Mouse (Mus musculus) kidney, adult 2 months (tissue): Measurements from ENCODE around the gene Gnpda2. TPM values are rescaled to one million over a fixed set of nuclear protein-coding genes. Genes with fewer than 3 reads are reported as not detected.

Experiments used
- DNase-seq: peaks from one replicate; pipeline ENCODE4 v3.0.0; 2021
- H3K27ac ChIP-seq: fragments of 200-500 bp; 2 replicates; pipeline ENCODE4 v1.5.1; 2012; ENCODE audit warnings: low read depth, low read length, control low read depth, inconsistent platforms; ENCODE audit not compliant: insufficient read depth
- H3K27me3 ChIP-seq: fragments of 200-500 bp; replicated peaks from 2 replicates; pipeline ENCODE4 v1.6.1; 2012; ENCODE audit warnings: mild to moderate bottlenecking, moderate library complexity, low read length, inconsistent platforms; ENCODE audit not compliant: control insufficient read depth, insufficient read depth
- H3K36me3 ChIP-seq: fragments of 200-500 bp; 2 replicates; pipeline ENCODE4 v1.6.1; 2012; ENCODE audit warnings: mild to moderate bottlenecking, moderate library complexity, low read length, inconsistent platforms; ENCODE audit not compliant: control insufficient read depth, insufficient read depth
- H3K4me1 ChIP-seq: fragments of 200-500 bp; 2 replicates; pipeline ENCODE4 v1.6.1; 2011; ENCODE audit warnings: low read length; ENCODE audit not compliant: control insufficient read depth, insufficient read depth
- H3K4me3 ChIP-seq: fragments of 200-500 bp; 2 replicates; pipeline ENCODE4 v1.5.1; 2011; ENCODE audit warnings: mild to moderate bottlenecking, low read depth, low read length, control low read depth; ENCODE audit not compliant: insufficient read depth
- CTCF ChIP-seq: fragments of 200-500 bp; conservative IDR thresholded peaks from 2 replicates; pipeline ENCODE4 v1.5.1; 2011; ENCODE audit warnings: low read depth, mild to moderate bottlenecking, control low read depth, low read length, moderate library complexity, mixed read lengths; ENCODE audit not compliant: insufficient read depth, insufficient read length
- POLR2A ChIP-seq: fragments of 200-500 bp; IDR thresholded peaks from one replicate; pipeline ENCODE4 v1.6.1; 2011; ENCODE audit warnings: low read depth, low read length, control low read depth
- WGBS: fragments of 180-500 bp; shearing (Covaris S2); methylation state at CpG from one replicate; pipeline ENCODE4 v1.1.7; 2018; 5-methylcytosine and 5-hydroxymethylcytosine counted together
- polyA plus RNA-seq: library from polyadenylated mRNA; depleted of rRNA; stranded (reverse); fragments of >200 nt; gene quantifications from 2 replicates; pipeline ENCODE4 v1.2.3, GENCODE M21; 2012; rRNA removed

The Gnpda2 gene
- polyA plus RNA-seq, 1 experiment = 17.9 TPM

GRCm38 (mm10) chr5:69556628-69557403 lies 35.3 kb downstream of the Gnpda2 start, which contains the start of gene Guf1:
Gene Guf1, plus strand, starts transcription at chr5:69556923.
- Histone ChIP-seq H3K4me3 (peak within 1 kb of the TSS; percentile 92), H3K36me3 (peaks cover 3% of the 10 kb centered on the region; the same call in 1 of the 2 replicates), H3K4me1 (no peaks in the 10 kb centered on the region), H3K27me3 (no peaks in the 10 kb centered on the region), H3K27ac (peak within 1 kb of the TSS; percentile 42)
- DNase-seq = peak; percentile 96
- under 1% methylated on average over 72 of the region's 72 CpGs for WGBS
- TF ChIP-seq CTCF (0 out of 2 replicates have a peak, but pooled peaks have one; percentile 12), POLR2A (peak; percentile 83)

- Histone ChIP-seq H3K4me1 (no peaks in the 10 kb centered on the region), H3K27ac (no peak within 1 kb of the TSS), H3K4me3 (no peak within 1 kb of the TSS), H3K36me3 (no peaks in the 10 kb centered on the region), H3K27me3 (no peaks in the 10 kb centered on the region)
- WGBS = 53% methylated on average over 4 of the region's 4 CpGs
- no peak for DNase-seq
- TF ChIP-seq POLR2A = no peak
- TF ChIP-seq CTCF = no peak
Measured at GRCm38 (mm10) chr5:69542489-69542888, 49.7 kb downstream of the Gnpda2 start, which contains the start of gene Yipf7. Gene Yipf7, minus strand, starts transcription at chr5:69542648.

- H3K27ac ChIP-seq = no peak overlapping the region
- WGBS = 76% methylated on average over 1 of the region's 1 CpGs
- TF ChIP-seq CTCF = no peak
- no peak for TF ChIP-seq POLR2A
Measured at GRCm38 (mm10) chr5:69541680-69542079, 50.5 kb downstream of the Gnpda2 start.

GRCm38 (mm10) chr5:69523944-69524343 lies 68.2 kb downstream of the Gnpda2 start:
- TF ChIP-seq POLR2A = no peak
- no peak for TF ChIP-seq CTCF
- Histone ChIP-seq H3K27ac (no peak overlapping the region), H3K27me3 (no peaks in the 10 kb centered on the region), H3K36me3 (no peaks in the 10 kb centered on the region), H3K4me1 (no peaks in the 10 kb centered on the region), H3K4me3 (no peak overlapping the region)
- no peak for DNase-seq

More at GRCm38 (mm10) chr5:69541680-69542079, 50.5 kb downstream of the Gnpda2 start:
- Histone ChIP-seq H3K36me3 (no peaks in the 10 kb centered on the region), H3K27me3 (no peaks in the 10 kb centered on the region), H3K4me1 (no peaks in the 10 kb centered on the region), H3K4me3 (no peak overlapping the region)
- DNase-seq = no peak

Other genes with a start within 250 kb of the Gnpda2 start
- gene Yipf7, start 49.7 kb downstream of the Gnpda2 start, polyA plus RNA-seq = 2.1 TPM in 1 of 2 replicates, not detected in the other
- 6.6 and 6.9 TPM in 2 replicates for gene Guf1, start 35.4 kb downstream of the Gnpda2 start, polyA plus RNA-seq